In genomic region chr6:119072772-119073171, GRCm38 (mm10) we compare ENCODE assay signal across 30 mouse cellular contexts.
DNase-seq lines count a peak whose midpoint lies in the region; ATAC-seq lines count a peak whose summit lies in the region.
"Had no signal": no experiment of that assay in that cellular context is flagged by ENCODE, and none has a peak within 500 bp of the region (broad histone marks: within the 10 kb centered on the region; RNA-seq: fewer than 3 reads in every experiment).

No protein-coding gene starts in this region.

- H3K4me2 ChIP-seq in embryonic facial prominence, embryonic 14.5 days (ENCODE audit: low read depth, low read length): no peak overlapping the region
- 0 out of 2 replicates have a peak overlapping the region, but pooled peaks have one; percentile 5 for H3K4me2 ChIP-seq in heart, embryonic 11.5 days
- no peak overlapping the region; the same call in 1 of the 2 replicates for H3K4me2 ChIP-seq in heart, embryonic 16.5 days (ENCODE audit: low read depth, low read length)
- H3K4me2 ChIP-seq: embryonic facial prominence, embryonic 13.5 days; hindbrain, embryonic 14.5 days; kidney, embryonic 15.5 days; limb, embryonic 15.5 days; liver, embryonic 13.5 days; stomach, embryonic 15.5 days had no signal

- ATAC-seq in embryonic facial prominence, embryonic 14.5 days (ENCODE audit: low read depth): no peak
- no peak for ATAC-seq in heart, embryonic 11.5 days (replicated peaks; ENCODE audit: insufficient number of reproducible peaks, low FRiP score, low TSS enrichment)
- no peak for ATAC-seq in heart, embryonic 16.5 days (replicated peaks; ENCODE audit: extremely low read depth, insufficient read depth, low FRiP score)
- ATAC-seq: lung, postnatal 0 days had no signal

- H3K9ac ChIP-seq in embryonic facial prominence, embryonic 14.5 days (ENCODE audit: low read depth, low read length): no peak overlapping the region
- no peak overlapping the region for H3K9ac ChIP-seq in heart, embryonic 11.5 days (ENCODE audit: low read depth, low read length)
- H3K9ac ChIP-seq in heart, embryonic 16.5 days (ENCODE audit: low read length): no peak overlapping the region
- H3K9ac ChIP-seq: embryonic facial prominence, embryonic 13.5 days; hindbrain, embryonic 14.5 days; kidney, embryonic 15.5 days; limb, embryonic 15.5 days; liver, embryonic 13.5 days; stomach, embryonic 15.5 days had no signal

- DNase-seq in embryonic facial prominence, embryonic 14.5 days (ENCODE audit: low spot score): peak; percentile 44
- DNase-seq in embryonic facial prominence, embryonic 10.5 days (ENCODE audit: low spot score): no peak
- no peak for DNase-seq in heart, adult 8-10 months (ENCODE audit: low spot score)
- DNase-seq in heart, postnatal 14 days: no peak
- DNase-seq in right cerebral cortex, adult 18-20 months: peak; percentile 48
- no peak for DNase-seq in right cerebral cortex, postnatal 36 days (ENCODE audit: low spot score in 2 of 2)
- DNase-seq: adrenal gland, adult 8-10 months; cerebellum, adult 9-11 months; embryo, embryonic 11 days; gastrocnemius, postnatal 14 days; kidney, adult 11 months; kidney, postnatal 25 days; liver, embryonic 13.5 days; lung, adult 18-20 months; lung, postnatal 4 days; midbrain, embryonic 14.5 days; right cerebral cortex, postnatal 14 days; thymus, postnatal 14 days had no signal

- no peaks in the 10 kb centered on the region for H3K36me3 ChIP-seq in embryonic facial prominence, embryonic 14.5 days (ENCODE audit: control insufficient read depth, insufficient read depth, low read length)
- H3K36me3 ChIP-seq in embryonic facial prominence, embryonic 10.5 days (replicated peaks): no peaks in the 10 kb centered on the region
- no peaks in the 10 kb centered on the region for H3K36me3 ChIP-seq in heart, embryonic 11.5 days (ENCODE audit: control insufficient read depth, insufficient read depth, low read length)
- H3K36me3 ChIP-seq in heart, embryonic 16.5 days (ENCODE audit: control insufficient read depth, insufficient read depth): no peaks in the 10 kb centered on the region
- H3K36me3 ChIP-seq: embryonic facial prominence, embryonic 13.5 days; G1E; kidney, embryonic 15.5 days; limb, embryonic 10.5 days; limb, embryonic 15.5 days; liver, embryonic 13.5 days; stomach, embryonic 15.5 days had no signal

- intact Hi-C loops in heart, postnatal 14 days (cut with DNase I): no loop called here

- H3K4me3 ChIP-seq in embryonic facial prominence, embryonic 14.5 days (ENCODE audit: low read depth, low read length): no peak overlapping the region
- no peak overlapping the region for H3K4me3 ChIP-seq in embryonic facial prominence, embryonic 10.5 days
- H3K4me3 ChIP-seq in heart, embryonic 11.5 days (ENCODE audit: low read depth, low read length): no peak overlapping the region
- H3K4me3 ChIP-seq in heart, embryonic 16.5 days (ENCODE audit: low read length): no peak overlapping the region
- H3K4me3 ChIP-seq: embryonic facial prominence, embryonic 13.5 days; erythroblast, embryonic 14.5 days; kidney, embryonic 15.5 days; limb, embryonic 10.5 days; limb, embryonic 15.5 days; liver, embryonic 13.5 days; megakaryocyte, embryonic 14.5 days; stomach, embryonic 15.5 days had no signal

- H3K27me3 ChIP-seq in embryonic facial prominence, embryonic 14.5 days (replicated peaks; ENCODE audit: control insufficient read depth, insufficient read depth, low read length): no peaks in the 10 kb centered on the region
- no peaks in the 10 kb centered on the region for H3K27me3 ChIP-seq in embryonic facial prominence, embryonic 10.5 days (replicated peaks; ENCODE audit: low read depth, poor library complexity, severe bottlenecking)
- H3K27me3 ChIP-seq in heart, embryonic 11.5 days (ENCODE audit: control insufficient read depth, insufficient read depth, low read length): no peaks in the 10 kb centered on the region
- no peaks in the 10 kb centered on the region for H3K27me3 ChIP-seq in heart, embryonic 16.5 days (ENCODE audit: control insufficient read depth, insufficient read depth, low read length)
- H3K27me3 ChIP-seq: embryonic facial prominence, embryonic 13.5 days; kidney, embryonic 15.5 days; limb, embryonic 15.5 days; liver, embryonic 13.5 days had no signal

- no peaks in the 10 kb centered on the region for H3K9me3 ChIP-seq in embryonic facial prominence, embryonic 14.5 days (ENCODE audit: control insufficient read depth, low read length)
- no peaks in the 10 kb centered on the region for H3K9me3 ChIP-seq in embryonic facial prominence, embryonic 10.5 days
- H3K9me3 ChIP-seq in heart, embryonic 11.5 days (replicated peaks; ENCODE audit: control insufficient read depth, low read length): no peaks in the 10 kb centered on the region
- no peaks in the 10 kb centered on the region for H3K9me3 ChIP-seq in heart, embryonic 16.5 days (replicated peaks; ENCODE audit: control insufficient read depth, low read length)
- H3K9me3 ChIP-seq: embryonic facial prominence, embryonic 13.5 days; kidney, embryonic 15.5 days; limb, embryonic 10.5 days; limb, embryonic 15.5 days; liver, embryonic 13.5 days; megakaryocyte, embryonic 14.5 days; stomach, embryonic 15.5 days had no signal

- H3K27ac ChIP-seq in embryonic facial prominence, embryonic 14.5 days (replicated peaks; ENCODE audit: low read depth, low read length): no peak overlapping the region
- no peak overlapping the region for H3K27ac ChIP-seq in embryonic facial prominence, embryonic 10.5 days (replicated peaks)
- peak overlapping the region; percentile 37; the same call in 1 of the 2 replicates for H3K27ac ChIP-seq in heart, embryonic 11.5 days (ENCODE audit: low read depth, low read length)
- 0 out of 2 replicates have a peak overlapping the region, but pooled peaks have one; percentile 32 for H3K27ac ChIP-seq in heart, embryonic 16.5 days (ENCODE audit: low read length)
- H3K27ac ChIP-seq: embryonic facial prominence, embryonic 13.5 days; hindbrain, embryonic 14.5 days; kidney, embryonic 15.5 days; limb, embryonic 10.5 days; limb, embryonic 15.5 days; liver, embryonic 13.5 days; stomach, embryonic 15.5 days had no signal

- 44% methylated on average over 7 of the region's 7 CpGs for WGBS in embryonic facial prominence, embryonic 14.5 days
- WGBS in embryonic facial prominence, embryonic 10.5 days: 84% methylated on average over 7 of the region's 7 CpGs
- WGBS in heart, embryonic 11.5 days (ENCODE audit: insufficient replicate concordance): 37% methylated on average over 7 of the region's 7 CpGs
- WGBS in heart, embryonic 16.5 days: 31% methylated on average over 7 of the region's 7 CpGs

- H3K4me1 ChIP-seq in embryonic facial prominence, embryonic 14.5 days (ENCODE audit: control insufficient read depth, insufficient read depth, low read length): 0 out of 2 replicates have a peak, but pooled peaks cover 3% of the 10 kb centered on the region
- H3K4me1 ChIP-seq in embryonic facial prominence, embryonic 10.5 days: no peaks in the 10 kb centered on the region
- H3K4me1 ChIP-seq in heart, embryonic 11.5 days (ENCODE audit: control insufficient read depth, insufficient read depth, low read length): peaks cover 56% of the 10 kb centered on the region
- peaks cover 72% of the 10 kb centered on the region for H3K4me1 ChIP-seq in heart, embryonic 16.5 days (ENCODE audit: control insufficient read depth, insufficient read depth, low read length)
- H3K4me1 ChIP-seq: kidney, embryonic 15.5 days; limb, embryonic 10.5 days; liver, embryonic 13.5 days; megakaryocyte, embryonic 14.5 days; stomach, embryonic 15.5 days had no signal

Comparison
In these comparisons a context has a peak if more than half of its experiments do, and no peak if none do; other contexts are left out.
1. DNase-seq: peak in embryonic facial prominence, embryonic 14.5 days (single experiment) and right cerebral cortex, adult 18-20 months (single experiment); none in embryonic facial prominence, embryonic 10.5 days (single experiment), heart, adult 8-10 months (single experiment), heart, postnatal 14 days (0 of 2) and right cerebral cortex, postnatal 36 days (0 of 2).
2. H3K27ac ChIP-seq: peak in heart, embryonic 11.5 days (single experiment) and heart, embryonic 16.5 days (single experiment); none in embryonic facial prominence, embryonic 14.5 days (single experiment) and embryonic facial prominence, embryonic 10.5 days (single experiment).